Mouse (Mus musculus): ENCODE measurements around the gene Flywch1.

The Flywch1 gene

GRCm38 (mm10) chr17:23744076-23744475, 27.3 kb downstream of the Flywch1 start:
- no peak for DNase-seq (ENCODE audit: low spot score in 2 of 2)

- DNase-seq (ENCODE audit: low spot score in 2 of 2): no peak
Observed at GRCm38 (mm10) chr17:23742941-23743340, 28.5 kb downstream of the Flywch1 start.

GRCm38 (mm10) chr17:23742210-23742793, 29.1 kb downstream of the Flywch1 start:
- no peak for DNase-seq (ENCODE audit: low spot score in 2 of 2)

- no peak for DNase-seq (ENCODE audit: low spot score in 2 of 2)
Observed at GRCm38 (mm10) chr17:23741359-23742209, 29.8 kb downstream of the Flywch1 start.

GRCm38 (mm10) chr17:23740598-23741021, 30.8 kb downstream of the Flywch1 start, which contains the start of gene Paqr4:
Gene Paqr4, minus strand, starts transcription at chr17:23740867.
- DNase-seq (ENCODE audit: low spot score in 2 of 2): no peak

- peak; percentile 82 to 94 for DNase-seq (ENCODE audit: low spot score in 2 of 2)
Observed at GRCm38 (mm10) chr17:23740136-23740584, 31.2 kb downstream of the Flywch1 start.

- peak in 1 of 2 experiments; percentile 46 for DNase-seq (ENCODE audit: low spot score in 2 of 2)
Observed at GRCm38 (mm10) chr17:23739202-23740135, 31.9 kb downstream of the Flywch1 start.

GRCm38 (mm10) chr17:23738836-23739201, 32.6 kb downstream of the Flywch1 start:
- DNase-seq (ENCODE audit: low spot score in 2 of 2): no peak

GRCm38 (mm10) chr17:23737493-23738445, 33.6 kb downstream of the Flywch1 start:
- DNase-seq (ENCODE audit: low spot score in 2 of 2): no peak

GRCm38 (mm10) chr17:23734341-23734740, 37.1 kb downstream of the Flywch1 start:
- no peak for DNase-seq (ENCODE audit: low spot score in 2 of 2)

- DNase-seq (ENCODE audit: low spot score in 2 of 2): no peak
Observed at GRCm38 (mm10) chr17:23730441-23730840, 41.0 kb downstream of the Flywch1 start.

- peak in 1 of 2 experiments; percentile 60 for DNase-seq (ENCODE audit: low spot score in 2 of 2)
Observed at GRCm38 (mm10) chr17:23726758-23727142, 44.7 kb downstream of the Flywch1 start.

GRCm38 (mm10) chr17:23725999-23726757, 45.2 kb downstream of the Flywch1 start, which contains the start of gene Pkmyt1:
Gene Pkmyt1, plus strand, starts transcription at chr17:23726336.
- peak; percentile 85 to 93 for DNase-seq (ENCODE audit: low spot score in 2 of 2)

- DNase-seq (ENCODE audit: low spot score in 2 of 2): no peak
Observed at GRCm38 (mm10) chr17:23725477-23725876, 45.9 kb downstream of the Flywch1 start.

GRCm38 (mm10) chr17:23722376-23723125, 48.9 kb downstream of the Flywch1 start, which contains the start of gene 1520401A03Rik:
Gene 1520401A03Rik, minus strand, starts transcription at chr17:23722783.
- no peak for DNase-seq (ENCODE audit: low spot score in 2 of 2)

GRCm38 (mm10) chr17:23721886-23722285, 49.5 kb downstream of the Flywch1 start:
- DNase-seq (ENCODE audit: low spot score in 2 of 2): no peak

GRCm38 (mm10) chr17:23719455-23719854, 51.9 kb downstream of the Flywch1 start:
- DNase-seq (ENCODE audit: low spot score in 2 of 2): no peak

GRCm38 (mm10) chr17:23717003-23717402, 54.4 kb downstream of the Flywch1 start:
- no peak for DNase-seq (ENCODE audit: low spot score in 2 of 2)

GRCm38 (mm10) chr17:23706212-23706611, 65.2 kb downstream of the Flywch1 start:
- peak in 1 of 2 experiments; percentile 77 for DNase-seq (ENCODE audit: low spot score in 2 of 2)

Measured in left cerebral cortex, adult 9 months (tissue).